Mouse (Mus musculus): Measurements from ENCODE around the gene Slc39a11.
A peak's percentile ranks its signal among the peaks of the same experiment; 100 is the strongest.
"Not testable (repeated sequence)": the region's sequence is repeated elsewhere in the genome, so short reads cannot be mapped to it uniquely, and the experiment has no call there.

Slc39a11 gene

DNA sequence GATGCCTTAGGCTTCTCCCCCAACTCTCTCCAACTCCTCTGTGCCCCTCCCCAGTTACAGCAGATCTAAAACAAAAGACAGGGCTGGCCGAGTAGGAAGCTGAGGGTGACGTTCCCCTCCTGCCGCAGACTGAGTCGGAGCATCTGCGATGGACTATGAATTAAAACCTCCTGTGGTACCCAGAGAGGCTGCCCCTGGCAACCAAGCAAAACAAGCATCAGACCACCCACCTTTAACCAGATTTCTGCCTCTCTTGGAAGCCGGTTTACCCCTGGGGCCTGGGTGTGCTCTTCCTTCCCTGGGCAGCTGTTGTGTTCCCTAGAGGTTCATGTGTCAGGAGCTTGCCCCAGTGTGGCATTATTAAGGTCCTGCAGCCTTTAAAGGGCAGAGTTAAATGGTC lies 63.5 kb downstream of the Slc39a11 start:
- DNase-seq: no peak

DNA sequence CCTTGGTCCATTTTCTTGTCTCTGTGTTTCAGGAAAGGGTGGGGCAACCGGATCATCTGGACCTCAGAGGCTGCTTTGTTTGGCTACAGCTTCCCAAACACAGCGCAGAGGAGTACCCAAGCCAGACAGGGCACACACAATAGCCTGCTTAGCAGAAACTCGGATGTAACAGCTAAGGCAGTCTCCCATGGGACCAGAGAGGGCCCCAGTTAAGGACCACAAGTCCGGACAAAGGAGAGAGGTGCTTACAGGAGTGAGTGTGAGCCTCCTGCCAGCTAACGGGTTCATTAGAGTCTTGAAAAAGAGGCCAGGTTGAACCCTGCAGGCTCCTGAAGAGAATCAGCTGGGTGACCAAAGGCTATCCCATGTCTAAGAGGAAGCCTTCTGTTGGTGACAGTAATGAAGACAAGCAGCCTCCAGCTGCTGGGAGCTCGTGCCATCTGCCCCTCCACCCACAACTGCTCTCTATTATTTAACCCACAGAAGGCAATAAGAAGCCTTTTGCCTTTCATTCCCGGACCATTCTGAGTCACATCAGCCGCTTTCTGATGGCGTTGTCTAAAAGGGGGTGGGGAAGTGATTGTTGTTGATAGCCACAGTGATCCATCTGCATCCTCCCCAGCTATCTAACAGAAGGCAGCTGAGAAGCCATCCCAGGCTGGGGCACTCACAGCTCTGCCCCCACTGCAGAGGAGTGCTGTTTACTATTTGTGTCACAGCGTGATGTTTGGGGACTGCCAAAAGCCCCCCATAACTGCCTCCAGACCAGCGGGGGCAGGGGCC lies 65.8 kb downstream of the Slc39a11 start:
- no peak for DNase-seq

DNA sequence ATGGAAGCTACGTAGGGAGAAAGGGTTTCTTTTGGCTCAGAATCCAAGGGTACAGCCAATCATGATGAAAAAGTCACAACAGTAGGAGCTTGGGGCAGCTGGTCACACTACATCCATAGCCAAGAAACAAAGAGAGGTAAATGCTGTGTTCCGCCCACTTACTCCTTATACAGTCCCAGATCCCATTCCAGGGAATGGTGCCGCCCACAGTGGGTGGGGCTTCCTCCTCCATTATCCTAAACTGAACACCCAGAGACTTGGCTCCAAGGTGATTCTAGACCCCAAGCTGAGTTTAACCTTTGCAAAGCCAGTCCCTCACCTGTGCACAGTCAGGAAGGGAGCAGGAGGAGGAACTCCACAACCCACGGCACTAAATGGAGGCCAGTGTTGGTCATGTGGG lies 72.7 kb downstream of the Slc39a11 start:
- DNase-seq: no peak

DNA sequence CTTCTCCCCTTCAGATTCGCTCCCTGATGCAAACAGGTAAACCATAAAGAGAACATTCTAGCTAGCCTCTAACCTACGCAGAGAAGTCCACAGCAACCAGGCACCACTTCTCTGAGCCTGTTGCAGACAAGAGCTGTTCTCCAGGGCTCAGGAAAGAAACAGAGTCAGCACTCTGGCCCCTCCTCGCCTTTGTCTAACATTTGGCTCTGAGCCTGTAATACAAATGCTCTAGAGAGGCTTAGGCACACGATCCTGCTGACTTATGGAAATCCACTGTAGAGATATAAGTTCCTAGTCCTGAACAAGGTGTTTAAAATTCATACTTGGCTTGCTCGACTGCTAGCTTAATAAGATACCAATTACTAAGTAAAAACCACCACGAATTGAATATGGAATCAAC lies 77.2 kb downstream of the Slc39a11 start:
- no peak for DNase-seq

DNA sequence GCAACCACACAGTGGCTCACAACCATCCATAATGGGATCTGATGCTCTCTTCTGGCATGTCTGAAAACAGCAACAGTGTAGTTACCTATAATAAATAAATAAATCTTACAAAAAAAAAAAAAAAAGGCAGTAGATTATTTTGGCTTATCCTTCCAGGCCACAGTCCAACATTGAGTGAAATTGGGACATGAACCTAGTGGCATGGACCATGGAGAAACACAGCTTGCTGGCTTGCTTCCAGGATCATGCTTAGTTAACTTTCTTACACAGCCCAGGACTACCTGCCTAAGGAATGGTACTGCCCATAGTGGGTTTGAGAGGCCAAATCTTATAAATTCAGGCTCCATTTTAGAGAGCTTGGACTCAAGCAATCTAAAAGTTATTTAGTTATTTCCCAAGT lies 78.3 kb downstream of the Slc39a11 start:
- no peak for DNase-seq

DNA sequence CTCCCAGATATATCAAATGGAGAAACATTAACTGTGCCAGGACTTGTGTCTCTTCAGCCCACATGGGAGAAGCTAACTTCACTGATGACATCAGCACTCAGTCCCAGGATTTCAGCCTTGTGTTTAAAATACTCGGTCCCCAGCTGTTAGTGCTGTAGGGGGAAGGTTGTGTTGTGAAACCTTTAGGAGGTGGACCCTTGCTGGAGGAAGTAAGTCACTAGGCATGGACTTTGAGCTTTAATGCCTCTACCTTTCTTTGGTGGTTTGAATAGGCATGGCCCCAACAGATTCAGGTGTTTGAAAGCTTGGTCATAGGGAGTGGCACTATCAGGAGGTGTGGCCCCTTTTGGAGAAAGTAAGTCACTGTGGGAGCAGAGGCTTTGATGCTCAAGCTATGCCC lies 80.9 kb downstream of the Slc39a11 start:
- no peak for DNase-seq

DNA sequence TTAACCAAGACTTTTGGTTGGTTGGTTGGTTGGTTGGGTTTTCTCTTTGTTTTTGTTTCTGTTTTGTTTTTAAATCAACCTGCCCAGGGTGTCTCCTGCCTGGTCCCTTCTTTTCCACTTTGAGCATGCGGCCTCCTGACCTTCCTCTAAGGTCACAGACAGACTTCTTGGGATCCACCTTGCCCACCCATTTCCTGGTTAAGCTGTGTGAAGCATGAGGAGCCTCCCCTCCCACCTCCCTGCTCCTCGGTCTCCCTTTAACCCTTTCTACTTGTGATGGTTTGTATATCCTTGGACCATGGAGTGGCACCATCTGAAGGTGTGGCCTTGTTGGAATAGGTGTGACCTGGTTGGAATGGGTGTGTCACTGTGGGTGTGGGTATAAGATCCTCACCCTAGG lies 82.0 kb downstream of the Slc39a11 start:
- DNase-seq: not testable (repeated sequence)

DNA sequence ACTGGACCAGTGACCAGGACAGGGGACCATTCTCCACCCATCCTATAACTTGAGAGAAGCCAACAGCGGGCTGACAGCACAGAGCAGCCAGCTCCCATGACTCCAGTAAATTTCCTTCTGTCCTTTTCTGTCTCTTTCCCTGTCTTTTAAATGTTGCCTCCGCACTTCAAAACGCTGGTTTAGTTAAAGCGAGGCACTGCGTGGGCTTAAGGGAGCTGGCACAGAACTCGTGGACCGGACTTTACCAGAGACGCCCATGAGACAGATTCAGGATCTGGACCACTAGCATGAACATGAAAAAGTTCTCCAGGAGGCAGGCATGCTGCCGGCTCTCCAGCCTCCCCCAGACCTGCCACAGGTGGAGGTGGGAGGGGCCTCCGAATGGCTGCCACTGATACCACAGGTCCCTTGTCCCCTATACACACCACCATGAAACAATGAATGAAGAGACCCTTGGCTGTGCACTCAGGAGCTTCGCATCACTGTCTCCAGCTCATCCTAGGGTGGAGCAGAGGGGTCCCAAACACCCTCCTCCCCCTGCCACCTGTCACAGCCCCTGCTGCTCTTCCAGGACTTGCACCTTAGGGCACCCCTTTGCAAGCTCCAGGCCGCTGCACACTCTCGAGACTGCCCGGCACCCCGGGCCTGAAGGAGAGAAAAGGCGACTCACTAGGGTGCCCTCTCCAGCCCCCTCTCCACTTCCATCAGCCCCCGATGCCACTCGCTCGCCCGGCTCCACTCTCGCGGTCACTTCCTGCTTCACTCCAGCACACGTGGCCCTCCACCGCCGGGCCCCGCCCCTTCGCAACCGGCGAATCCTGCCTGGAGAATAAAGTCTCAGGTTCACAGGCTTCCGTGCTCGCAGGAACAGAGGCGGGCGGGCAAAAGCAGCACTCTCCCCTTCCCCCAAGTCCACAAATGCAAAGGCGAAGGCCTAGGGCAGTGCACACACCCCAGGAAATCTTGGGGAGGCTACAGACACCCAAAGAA lies 84.6 kb downstream of the Slc39a11 start:
- DNase-seq: peak; percentile 89

DNA sequence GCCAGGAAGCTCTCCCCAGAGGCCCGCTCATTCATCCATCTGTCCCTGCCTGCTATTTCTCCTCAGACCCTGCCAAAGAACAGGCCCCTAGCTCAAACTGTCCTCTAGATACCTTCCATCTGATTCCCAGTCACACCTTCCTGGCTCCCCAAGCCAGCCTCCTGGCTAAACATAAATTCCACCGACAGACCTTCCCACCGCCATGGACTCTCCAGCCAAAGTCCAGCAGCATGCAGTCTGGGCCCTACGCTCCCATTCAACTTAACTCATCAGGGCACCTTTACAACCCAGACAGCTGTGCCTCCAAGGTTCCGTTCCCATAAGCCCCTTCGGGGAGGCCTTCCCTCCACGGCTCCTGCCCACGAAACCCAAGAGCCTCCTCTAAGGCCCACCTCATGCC lies 87.6 kb downstream of the Slc39a11 start:
- DNase-seq: peak; percentile 46

DNA sequence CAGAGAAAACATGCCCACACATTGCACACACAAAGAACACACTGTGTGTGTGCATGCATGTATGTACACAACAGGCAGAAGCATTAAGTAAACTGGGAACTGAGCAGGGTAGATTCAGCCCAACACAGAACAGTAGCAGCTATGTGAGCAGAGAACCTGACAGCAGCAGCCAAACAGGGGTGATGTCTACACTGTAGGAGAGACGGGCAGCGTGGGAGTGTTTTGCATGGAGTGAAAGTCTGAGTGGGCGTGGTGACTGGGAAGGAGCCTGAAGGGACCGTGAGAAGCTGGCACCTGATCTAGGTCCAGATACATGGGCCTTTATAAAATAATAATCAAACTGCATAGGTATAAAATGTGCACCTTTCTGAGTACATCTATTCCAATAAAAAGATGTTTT lies 89.7 kb downstream of the Slc39a11 start:
- no peak for DNase-seq

DNA sequence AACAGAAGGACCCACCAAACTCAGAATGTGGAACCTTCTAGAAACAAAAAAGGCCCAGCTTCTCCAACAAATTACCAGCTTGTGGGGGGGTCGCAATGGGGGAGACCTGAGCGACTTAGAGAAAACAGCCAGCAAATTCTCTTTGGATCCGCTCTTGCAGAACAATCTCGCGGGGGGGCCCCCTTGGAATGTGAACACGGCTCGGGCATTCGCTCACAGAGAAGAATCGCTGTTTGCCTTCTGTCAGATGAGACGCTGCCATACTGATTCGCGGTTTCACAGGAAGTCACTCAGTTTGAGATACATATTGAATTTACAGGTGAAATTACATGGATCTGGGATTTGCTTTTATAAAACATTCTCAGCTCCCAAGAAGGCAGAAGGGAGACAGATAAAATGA lies 91.4 kb downstream of the Slc39a11 start:
- peak; percentile 46 for DNase-seq

DNA sequence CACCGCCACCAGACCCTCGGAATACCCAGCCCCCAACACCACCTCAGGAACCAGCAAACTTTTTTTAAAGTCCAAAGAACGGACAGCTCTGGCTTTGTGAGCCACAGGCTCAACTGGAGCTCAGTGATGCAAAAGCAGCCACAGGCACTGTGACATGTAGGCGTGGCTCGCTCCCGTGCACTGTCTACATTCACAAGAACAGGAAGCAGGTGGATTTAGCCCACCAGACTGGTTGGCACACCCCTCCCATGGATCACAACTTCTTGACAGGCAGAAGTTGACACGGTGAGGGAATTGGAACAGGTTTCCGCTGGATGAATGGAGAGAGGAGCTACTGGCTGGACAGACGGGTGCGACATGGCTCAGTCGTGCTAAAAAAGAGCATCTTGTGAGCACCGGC lies 93.7 kb downstream of the Slc39a11 start:
- no peak for DNase-seq

DNA sequence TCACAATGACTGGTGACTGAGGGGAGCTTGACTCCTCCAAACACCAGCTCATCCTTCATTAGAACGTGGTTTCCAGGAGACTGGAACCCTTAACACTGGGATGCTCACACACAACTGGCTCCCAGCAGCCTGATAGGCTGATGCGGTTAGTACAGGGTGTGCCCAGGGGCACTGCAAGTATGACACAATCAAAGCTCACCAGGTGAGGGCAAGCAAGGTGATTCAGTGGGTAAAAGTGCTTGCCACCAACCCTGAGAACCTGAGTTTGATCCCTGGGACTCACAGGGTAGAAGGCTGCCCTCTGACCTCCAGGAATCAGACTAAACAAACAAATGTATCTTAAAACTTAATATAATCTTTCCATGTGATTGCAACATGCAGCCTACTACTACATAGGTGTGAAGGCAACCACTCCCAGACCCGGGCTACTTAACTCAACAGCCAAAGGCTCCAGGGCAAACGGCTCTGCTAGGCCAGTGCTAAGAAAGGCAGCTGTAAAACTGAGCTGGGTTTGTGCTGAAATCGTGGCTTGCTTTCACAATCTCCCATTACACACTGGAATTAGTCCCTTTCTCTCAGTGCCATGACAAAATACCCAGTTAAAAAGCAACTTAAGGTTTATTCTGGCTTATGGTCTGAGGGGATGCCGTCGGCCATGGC lies 95.0 kb downstream of the Slc39a11 start:
- DNase-seq: no peak

DNA sequence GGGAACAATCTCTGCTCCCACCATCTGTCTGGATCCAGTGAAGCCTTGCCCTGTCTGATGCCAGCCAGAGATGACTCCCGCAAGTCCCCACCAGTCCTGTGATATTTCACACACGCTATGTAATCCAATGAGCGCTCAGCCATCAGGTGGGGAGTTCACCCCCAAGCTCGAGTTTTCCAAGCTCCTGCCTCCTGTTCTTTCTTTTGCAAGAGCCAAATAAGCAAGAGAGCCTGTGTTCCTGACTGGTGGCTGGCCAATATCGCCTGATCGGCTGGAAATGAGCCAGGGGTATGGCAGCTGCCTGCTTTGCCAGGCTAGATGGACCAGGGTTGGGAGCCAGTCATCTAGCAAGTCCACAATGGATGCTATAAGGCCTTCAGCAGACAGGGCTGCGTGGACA lies 95.7 kb downstream of the Slc39a11 start:
- DNase-seq: no peak

DNA sequence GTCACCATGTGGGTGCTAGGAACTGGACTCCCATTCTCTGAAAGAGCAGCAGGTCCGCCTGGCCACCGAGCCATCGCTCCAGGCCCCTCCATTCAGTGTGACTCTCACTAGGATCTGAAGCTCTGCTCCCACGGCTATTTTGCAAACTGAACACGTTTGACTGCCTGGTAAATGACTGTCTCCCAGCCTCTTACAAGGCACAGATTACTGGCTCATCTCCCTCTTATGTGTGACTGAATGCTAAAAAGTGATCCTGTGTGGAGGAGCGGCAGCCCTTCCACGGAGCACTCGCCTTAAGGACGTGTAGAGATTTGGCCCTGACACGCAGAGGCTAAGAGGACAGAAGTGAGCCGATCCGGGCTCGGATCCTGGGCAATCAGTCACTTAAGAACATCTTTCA lies 96.3 kb downstream of the Slc39a11 start:
- no peak for DNase-seq

DNA sequence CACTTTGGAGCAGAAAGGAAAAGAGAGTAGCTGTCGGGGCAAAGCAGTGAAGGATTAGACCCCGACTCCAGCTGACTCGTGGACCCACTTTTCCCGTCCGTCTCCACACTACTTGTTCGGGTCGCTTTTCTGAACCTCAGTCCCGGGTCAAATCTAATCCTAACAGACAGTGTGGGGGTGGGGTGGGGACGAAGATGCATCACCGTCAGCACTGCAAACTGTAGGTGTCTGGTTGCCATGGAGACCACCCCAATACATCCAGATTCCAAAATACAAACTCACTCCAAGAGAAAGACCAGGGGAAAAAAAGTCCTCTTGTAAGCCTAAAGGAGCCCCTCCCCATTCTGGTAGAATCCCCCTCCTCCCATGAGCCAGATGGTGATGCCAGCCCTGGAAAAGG lies 97.3 kb downstream of the Slc39a11 start:
- DNase-seq: no peak

DNA sequence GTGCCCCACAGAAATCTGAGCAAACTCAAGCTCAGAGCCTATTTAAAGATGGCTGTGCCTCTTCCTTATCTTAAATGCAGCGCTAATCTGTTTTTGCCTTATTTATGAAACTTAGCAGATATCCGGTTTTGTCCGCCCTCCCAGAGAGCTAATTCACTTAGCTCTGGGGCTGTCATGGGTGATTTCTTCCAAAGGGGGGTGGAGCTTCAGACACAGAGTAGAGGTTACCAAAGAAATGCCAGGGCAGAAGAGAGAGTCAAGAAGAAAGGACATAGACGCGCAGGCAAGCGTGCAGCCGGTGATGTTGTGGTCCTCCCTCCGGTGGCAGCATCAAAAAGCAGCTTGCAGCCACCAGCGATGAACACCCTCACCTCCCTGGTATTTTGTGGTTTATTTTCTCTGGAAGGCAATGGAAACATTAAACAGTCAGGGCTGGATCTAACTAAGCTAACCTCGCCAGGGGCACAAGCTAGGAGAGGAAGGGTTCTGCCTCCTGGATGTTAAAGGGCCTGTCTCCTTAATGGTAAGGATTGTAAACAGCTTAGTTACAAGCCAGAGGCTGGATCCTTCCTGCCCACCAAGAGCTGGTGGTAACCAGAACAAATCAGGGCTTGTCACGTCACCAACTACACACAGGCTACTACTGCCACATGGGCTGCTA lies 103.5 kb downstream of the Slc39a11 start:
- DNase-seq: peak; percentile 44

DNA sequence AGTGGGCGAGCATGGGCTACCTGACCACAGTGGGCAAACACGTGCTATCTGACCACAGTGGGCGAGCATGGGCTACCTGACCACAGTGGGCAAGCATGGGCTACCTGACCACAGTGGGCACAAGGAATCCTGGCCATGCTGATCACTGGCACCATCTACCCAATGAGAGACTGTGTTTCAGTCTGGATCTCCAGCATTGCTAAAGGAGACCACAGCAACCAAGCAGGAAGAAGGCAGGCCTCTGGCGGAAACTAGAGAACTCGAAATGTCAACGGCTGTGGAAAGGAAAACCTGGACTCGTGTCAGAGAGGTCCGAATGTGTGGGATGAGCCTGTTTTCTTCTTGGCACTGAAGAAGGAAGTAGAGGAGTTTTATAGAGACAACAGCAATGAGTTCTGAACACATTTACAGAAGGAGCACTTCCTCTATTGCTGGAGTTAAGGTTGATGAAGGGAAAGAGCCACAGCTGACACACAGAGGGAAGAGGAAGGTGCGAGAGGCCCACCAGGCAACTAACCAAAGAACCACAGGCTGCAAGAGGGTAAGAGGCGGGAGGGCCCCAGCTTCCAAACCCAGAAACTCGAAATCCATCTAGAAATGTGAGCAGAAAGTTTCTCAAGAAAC lies 105.8 kb downstream of the Slc39a11 start:
- DNase-seq: no peak

DNA sequence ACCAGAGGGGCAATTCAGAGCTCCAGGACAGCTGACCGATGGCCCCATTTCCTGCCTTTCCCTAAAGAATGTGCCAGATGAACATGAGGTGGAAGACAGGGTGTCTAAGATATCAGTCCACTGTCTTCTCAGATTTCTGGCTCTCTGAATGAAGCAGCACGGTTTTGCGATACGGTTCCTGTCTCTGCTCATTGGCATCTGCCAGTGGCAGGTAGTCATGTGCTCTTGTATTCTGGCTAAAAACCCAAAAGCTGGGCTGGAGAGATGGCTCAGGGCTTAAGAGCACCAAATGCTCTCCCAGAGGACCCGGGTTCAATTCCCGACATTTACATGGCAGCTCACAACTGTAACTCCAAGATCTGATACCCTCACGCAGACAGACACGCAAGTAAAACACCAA lies 108.8 kb downstream of the Slc39a11 start:
- DNase-seq: no peak

DNA sequence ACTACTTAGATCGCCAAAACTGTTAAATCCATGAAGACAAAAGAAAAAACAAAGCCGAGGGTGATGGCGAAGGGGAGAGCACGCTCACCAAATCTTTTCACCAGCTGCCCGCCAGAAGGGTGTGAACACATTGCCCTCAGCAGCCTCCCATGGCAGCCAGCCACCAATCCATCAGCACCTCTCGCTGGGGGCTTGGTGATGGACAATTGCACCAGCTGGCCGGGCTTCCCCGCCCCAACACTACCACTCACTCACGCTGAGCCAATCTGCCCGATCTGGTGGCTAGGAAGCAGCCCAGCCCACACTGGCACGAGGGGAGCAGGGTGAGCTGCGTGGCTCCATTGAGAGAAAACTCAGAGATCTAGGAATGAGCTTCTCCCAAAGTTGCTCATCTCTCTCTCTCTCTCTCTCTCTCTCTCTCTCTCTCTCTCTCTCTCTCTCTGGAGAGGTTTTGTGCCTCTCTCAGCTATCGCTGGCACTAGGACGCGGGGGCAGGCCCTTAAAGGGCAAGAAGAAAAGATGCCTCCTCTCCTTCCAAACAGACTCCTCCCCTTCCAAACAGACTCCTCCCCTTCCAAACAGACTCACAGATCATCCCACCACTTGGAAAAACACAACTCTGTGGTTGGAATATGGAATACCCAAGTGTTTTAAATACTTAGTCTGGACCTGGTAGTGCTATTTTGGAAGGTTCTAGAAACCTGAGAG lies 110.2 kb downstream of the Slc39a11 start:
- no peak for DNase-seq

DNA sequence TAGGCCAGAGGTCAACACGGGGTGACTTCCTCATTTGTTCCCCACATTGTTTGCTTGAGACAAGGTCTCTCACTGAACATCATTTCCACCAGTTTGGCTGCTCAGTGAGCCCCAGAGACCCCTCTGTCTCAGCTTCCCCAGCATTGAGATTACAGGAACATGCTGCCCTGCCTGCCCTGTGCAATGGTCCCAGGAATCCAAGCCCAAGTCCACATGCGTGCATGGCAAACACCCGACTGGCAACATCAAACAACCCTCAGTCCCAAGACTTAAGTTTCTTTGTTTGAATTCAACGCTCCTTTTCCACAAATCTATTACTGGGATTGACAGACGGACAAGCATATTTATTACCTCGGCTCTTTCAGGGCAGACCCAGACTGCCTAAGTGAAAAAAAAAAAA lies 110.8 kb downstream of the Slc39a11 start:
- DNase-seq: no peak

DNA sequence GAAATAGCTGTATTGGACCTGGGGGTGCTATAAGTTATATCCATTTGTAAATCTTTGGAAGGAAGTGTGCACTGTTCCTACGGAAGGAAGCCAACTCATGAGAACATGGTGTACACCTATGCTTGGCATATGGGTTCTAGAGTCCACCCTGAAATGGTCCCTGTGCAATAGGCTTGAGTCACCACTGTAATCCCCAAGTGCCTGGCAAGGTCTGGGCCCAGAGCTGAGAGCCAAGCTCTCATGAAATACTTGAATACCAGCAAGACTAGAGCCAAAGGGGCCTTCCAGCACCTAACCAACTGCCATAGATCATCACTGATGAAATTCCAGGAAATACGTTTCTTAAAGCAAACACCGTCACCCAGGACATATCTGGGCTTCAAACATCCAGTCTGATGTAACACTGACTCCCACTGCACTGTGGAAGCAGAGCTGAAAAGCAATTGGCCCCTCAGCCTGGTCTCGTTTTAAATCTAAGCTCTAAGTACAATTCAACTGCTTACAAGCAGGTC lies 111.4 kb downstream of the Slc39a11 start:
- DNase-seq: no peak
